Mouse (Mus musculus) myocyte (in vitro differentiated cells): ENCODE data around the gene Atp13a2. TPM values are rescaled to one million over a fixed set of nuclear protein-coding genes. Genes with fewer than 3 reads are reported as not detected.

Source experiments
- H3K27me3 ChIP-seq: one replicate; pipeline ENCODE4 v1.6.1; 2011; ENCODE audit not compliant: control insufficient read depth, insufficient read depth, insufficient read length
- H3K36me3 ChIP-seq: one replicate; pipeline ENCODE4 v1.6.1; 2011; ENCODE audit not compliant: control insufficient read depth, insufficient read depth
- H3K4me2 ChIP-seq: one replicate; pipeline ENCODE4 v1.6.1; 2011; ENCODE audit warnings: low read depth, control low read depth
- H3K4me3 ChIP-seq: one replicate; pipeline ENCODE4 v1.5.1; 2011; ENCODE audit warnings: mild to moderate bottlenecking, control low read depth, moderate library complexity
- H3K79me2 ChIP-seq: one replicate; pipeline ENCODE4 v1.6.1; 2011; ENCODE audit not compliant: control insufficient read depth, insufficient read depth
- H3ac ChIP-seq: one replicate; pipeline ENCODE4 v1.6.1; 2011; ENCODE audit not compliant: control insufficient read depth, insufficient read length
- CEBPB ChIP-seq: IDR thresholded peaks from 2 replicates; pipeline ENCODE4 v1.6.1; 2011; ENCODE audit warnings: mild to moderate bottlenecking, moderate library complexity; ENCODE audit not compliant: poor library complexity, insufficient read depth, severe bottlenecking
- E2F4 ChIP-seq: IDR thresholded peaks from one replicate; pipeline ENCODE4 v1.6.1; 2011; ENCODE audit warnings: mild to moderate bottlenecking, control low read depth, moderate library complexity; ENCODE audit not compliant: insufficient read depth
- MAX ChIP-seq: IDR thresholded peaks from one replicate; pipeline ENCODE4 v1.6.1; 2011; ENCODE audit warnings: low read depth, mild to moderate bottlenecking, control low read depth
- MYOD1 ChIP-seq, 3 experiments: IDR thresholded peaks; one replicate each; pipeline ENCODE4 v1.6.1; 2011; ENCODE audit warnings: control low read depth in 2 of 3, low read depth in 2 of 3, mild to moderate bottlenecking in 2 of 3, moderate library complexity in 1 of 3; ENCODE audit not compliant: insufficient read length in 2 of 3, control insufficient read depth in 1 of 3
- MYOG ChIP-seq, 3 experiments: IDR thresholded peaks; one replicate each; pipeline ENCODE4 v1.6.1; 2011; ENCODE audit warnings: control low read depth in 2 of 3, low read depth in 2 of 3, mild to moderate bottlenecking in 2 of 3; ENCODE audit not compliant: insufficient read length in 2 of 3, control insufficient read depth in 1 of 3, insufficient read depth in 1 of 3
- POLR2A ChIP-seq: IDR thresholded peaks from one replicate; pipeline ENCODE4 v1.6.1; 2011; ENCODE audit warnings: low read depth, mild to moderate bottlenecking, control low read depth, moderate library complexity; ENCODE audit not compliant: insufficient read length
- POLR2AphosphoS2 ChIP-seq: IDR thresholded peaks from one replicate; pipeline ENCODE4 v1.6.1; 2011; ENCODE audit warnings: low read depth, control low read depth; ENCODE audit not compliant: insufficient read length
- REST ChIP-seq: IDR thresholded peaks from one replicate; pipeline ENCODE4 v1.6.1; 2011; ENCODE audit warnings: mild to moderate bottlenecking, control low read depth, moderate library complexity; ENCODE audit not compliant: insufficient read depth, insufficient read length
- SRF ChIP-seq: IDR thresholded peaks from one replicate; pipeline ENCODE4 v1.6.1; 2011; ENCODE audit warnings: low read depth; ENCODE audit not compliant: control insufficient read depth, insufficient read length
- TCF12 ChIP-seq: IDR thresholded peaks from one replicate; pipeline ENCODE4 v1.6.1; 2011; ENCODE audit warnings: mild to moderate bottlenecking, control low read depth; ENCODE audit not compliant: poor library complexity, insufficient read depth, severe bottlenecking
- TCF3 ChIP-seq: IDR thresholded peaks from one replicate; pipeline ENCODE4 v1.6.1; 2011; ENCODE audit warnings: low read depth, control low read depth; ENCODE audit not compliant: insufficient read length
- USF1 ChIP-seq: IDR thresholded peaks from one replicate; pipeline ENCODE4 v1.6.1; 2011; ENCODE audit warnings: low read depth, mild to moderate bottlenecking, control low read depth, moderate library complexity
- polyA plus RNA-seq: library from polyadenylated mRNA; unstranded; fragments of >200 nt; fragmentation: generic; extraction: Trizol; gene quantifications from one replicate; pipeline ENCODE4 v1.2.1, GENCODE M21; 2012; ENCODE audit warnings: missing spikeins

Gene Atp13a2
- polyA plus RNA-seq, 1 experiment, result 22.0 TPM

DNA sequence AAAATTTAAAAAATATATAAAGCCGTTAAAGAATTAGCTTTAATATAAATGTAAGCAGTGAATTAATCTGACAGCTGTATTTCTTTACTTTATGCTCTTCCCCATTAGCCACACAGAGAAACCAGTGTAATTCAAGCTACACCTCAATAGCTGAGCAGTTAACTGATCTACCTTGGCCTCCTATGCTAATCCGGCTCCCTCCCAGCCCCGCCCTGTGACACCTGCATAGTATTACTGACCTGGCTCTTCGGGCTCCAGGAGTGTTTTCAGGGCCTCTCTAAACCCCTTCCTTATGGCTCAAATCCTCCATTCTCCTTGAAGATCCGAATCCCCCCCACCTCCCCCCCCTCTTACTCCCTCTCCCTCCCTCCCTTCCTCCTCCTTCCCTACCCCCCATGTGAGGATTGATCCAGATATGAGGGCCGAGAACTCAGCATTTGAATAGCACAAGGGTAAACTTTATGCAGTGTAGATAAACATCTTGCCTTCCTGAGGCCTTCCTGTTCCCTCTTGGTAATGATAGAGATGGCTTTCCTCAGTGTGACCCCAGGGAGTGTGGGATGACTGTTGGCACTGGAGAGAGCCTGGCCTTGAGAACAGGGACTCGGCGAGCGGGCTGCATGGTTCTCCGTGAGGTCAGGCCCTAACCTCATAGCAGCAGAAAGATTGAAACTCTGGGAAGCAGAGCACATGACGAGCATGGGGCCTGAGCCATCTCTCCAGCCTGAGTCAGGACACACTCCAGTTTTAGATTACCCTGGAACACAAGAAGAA is 19.1 kb upstream of the Atp13a2 start:
- no peak overlapping the region for H3K4me2 ChIP-seq
- peaks cover 21% of the 10 kb centered on the region for H3K36me3 ChIP-seq
- H3ac ChIP-seq, result no peak overlapping the region
- H3K79me2 ChIP-seq, result peaks cover 34% of the 10 kb centered on the region
- H3K4me3 ChIP-seq, result no peak overlapping the region
- no peak for TF ChIP-seq TCF3
- H3K27me3 ChIP-seq, result no peaks in the 10 kb centered on the region

- no peaks in the 10 kb centered on the region for H3K79me2 ChIP-seq
- no peak overlapping the region for H3K4me3 ChIP-seq
- H3K27me3 ChIP-seq, result no peaks in the 10 kb centered on the region
- no peak for TF ChIP-seq POLR2AphosphoS2
- TF ChIP-seq MYOG (IDR thresholded peaks at IDR 0.05; ENCODE audit: control insufficient read depth in 1 of 3, insufficient read depth in 1 of 3, insufficient read length in 2 of 3, low read depth in 2 of 3), result no peak
- no peak for TF ChIP-seq MAX
- no peak for TF ChIP-seq TCF12
- TF ChIP-seq USF1, result no peak
- TF ChIP-seq CEBPB, result no peak
- TF ChIP-seq REST, result no peak
- TF ChIP-seq POLR2A, result no peak
- no peak for TF ChIP-seq MYOD1 (IDR thresholded peaks at IDR 0.05; ENCODE audit: control insufficient read depth in 1 of 3, insufficient read length in 2 of 3, low read depth in 2 of 3)
- TF ChIP-seq SRF, result no peak
- no peak for TF ChIP-seq TCF3
- TF ChIP-seq E2F4, result no peak
- no peak overlapping the region for H3ac ChIP-seq
- H3K36me3 ChIP-seq, result peaks cover 30% of the 10 kb centered on the region
- H3K4me2 ChIP-seq, result no peak overlapping the region
These were observed 15.0 kb upstream of the Atp13a2 start for GRCm38 (mm10) chr4:140971691-140972090.

GRCm38 (mm10) chr4:140974408-140974807 is 12.3 kb upstream of the Atp13a2 start:
- H3K27me3 ChIP-seq, result no peaks in the 10 kb centered on the region
- H3K79me2 ChIP-seq, result no peaks in the 10 kb centered on the region
- peaks cover 19% of the 10 kb centered on the region for H3K36me3 ChIP-seq
- no peak overlapping the region for H3K4me3 ChIP-seq
- no peak overlapping the region for H3K4me2 ChIP-seq
- H3ac ChIP-seq, result no peak overlapping the region
- TF ChIP-seq CEBPB, result no peak
- no peak for TF ChIP-seq SRF
- peak; percentile 1 for TF ChIP-seq POLR2AphosphoS2

GRCm38 (mm10) chr4:140975356-140975755 is 11.3 kb upstream of the Atp13a2 start:
- Histone ChIP-seq H3ac (no peak overlapping the region), H3K4me3 (no peak overlapping the region), H3K36me3 (peaks cover 19% of the 10 kb centered on the region), H3K79me2 (no peaks in the 10 kb centered on the region), H3K27me3 (no peaks in the 10 kb centered on the region), H3K4me2 (no peak overlapping the region)
- TF ChIP-seq POLR2AphosphoS2, result no peak
- no peak for TF ChIP-seq POLR2A
- TF ChIP-seq MYOG (IDR thresholded peaks at IDR 0.05; ENCODE audit: control insufficient read depth in 1 of 3, insufficient read depth in 1 of 3, insufficient read length in 2 of 3, low read depth in 2 of 3), result no peak
- no peak for TF ChIP-seq E2F4

DNA sequence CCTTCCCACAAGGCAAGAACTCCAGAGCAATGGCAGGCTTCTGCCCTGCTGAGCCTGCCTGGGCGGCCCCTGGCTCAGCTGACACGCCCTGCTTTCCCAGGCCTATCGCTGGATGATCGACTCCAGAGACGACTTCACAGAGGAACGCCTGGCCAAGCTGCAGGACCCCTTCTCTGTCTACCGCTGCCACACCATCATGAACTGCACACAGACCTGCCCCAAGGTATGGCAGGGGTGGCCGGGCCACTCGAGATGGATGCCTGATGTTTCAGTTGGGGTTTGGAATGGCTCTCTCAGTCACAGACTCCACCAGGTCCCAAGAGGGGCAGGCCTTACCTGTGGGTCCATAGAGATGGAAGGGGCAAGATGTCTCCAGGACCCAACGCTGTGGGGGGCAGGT is 9.4 kb upstream of the Atp13a2 start:
- Histone ChIP-seq H3ac (no peak overlapping the region), H3K27me3 (no peaks in the 10 kb centered on the region), H3K36me3 (peaks cover 19% of the 10 kb centered on the region), H3K4me3 (no peak overlapping the region), H3K79me2 (no peaks in the 10 kb centered on the region), H3K4me2 (no peak overlapping the region)
- TF ChIP-seq CEBPB (no peak), TCF3 (no peak), REST (no peak), MYOD1 (IDR thresholded peaks at IDR 0.05; ENCODE audit: control insufficient read depth in 1 of 3, insufficient read length in 2 of 3, low read depth in 2 of 3) (no peak), POLR2AphosphoS2 (no peak), MYOG (IDR thresholded peaks at IDR 0.05; ENCODE audit: control insufficient read depth in 1 of 3, insufficient read depth in 1 of 3, insufficient read length in 2 of 3, low read depth in 2 of 3) (no peak), SRF (no peak)
